Mouse (Mus musculus): ENCODE results near the gene Esrp2. TPM values are rescaled to one million over a fixed set of nuclear protein-coding genes. Genes with fewer than 3 reads are reported as not detected.

Gene Esrp2
- polyA plus RNA-seq, 1 experiment = 0.67 TPM

GRCm38 (mm10) chr8:106173566-106173965 lies 36.8 kb upstream of the Esrp2 start:
- no peak for TF ChIP-seq CTCF (IDR thresholded peaks at IDR 0.05; ENCODE audit: extremely low read depth, insufficient read depth, insufficient read length, insufficient replicate concordance)
- no peak for TF ChIP-seq POLR2A (IDR thresholded peaks at IDR 0.05; ENCODE audit: low read depth, low read length)
- Histone ChIP-seq H3K4me1 (ENCODE audit: control insufficient read depth, insufficient read depth, insufficient read length) (no peaks in the 10 kb centered on the region), H3K27me3 (ENCODE audit: control insufficient read depth, insufficient read depth, low read length) (no peaks in the 10 kb centered on the region), H3K27ac (ENCODE audit: insufficient read depth, low read length) (no peak overlapping the region), H3K4me3 (ENCODE audit: extremely low read depth, insufficient read depth, insufficient read length) (no peak overlapping the region), H3K36me3 (ENCODE audit: control insufficient read depth, insufficient read depth, low read length) (no peaks in the 10 kb centered on the region)
- no peak for DNase-seq (ENCODE audit: low read depth in 1 of 2, low spot score in 2 of 2)
- WGBS = 78% methylated on average over 3 of the region's 3 CpGs

GRCm38 (mm10) chr8:106169934-106170480 lies 33.2 kb upstream of the Esrp2 start:
- H3K4me3 ChIP-seq (ENCODE audit: extremely low read depth, insufficient read depth, insufficient read length) = 0 out of 2 replicates have a peak overlapping the region, but pooled peaks have one; percentile 16
- TF ChIP-seq POLR2A (IDR thresholded peaks at IDR 0.05; ENCODE audit: low read depth, low read length) (no peak), CTCF (IDR thresholded peaks at IDR 0.05; ENCODE audit: extremely low read depth, insufficient read depth, insufficient read length, insufficient replicate concordance) (no peak)
- no peak for DNase-seq (ENCODE audit: low read depth in 1 of 2, low spot score in 2 of 2)

GRCm38 (mm10) chr8:106169017-106169933 lies 32.5 kb upstream of the Esrp2 start:
- Histone ChIP-seq H3K4me1 (ENCODE audit: control insufficient read depth, insufficient read depth, insufficient read length) (no peaks in the 10 kb centered on the region), H3K4me3 (ENCODE audit: extremely low read depth, insufficient read depth, insufficient read length) (peak overlapping the region; percentile 98), H3K36me3 (ENCODE audit: control insufficient read depth, insufficient read depth, low read length) (no peaks in the 10 kb centered on the region), H3K27ac (ENCODE audit: insufficient read depth, low read length) (peak overlapping the region; percentile 58), H3K27me3 (ENCODE audit: control insufficient read depth, insufficient read depth, low read length) (no peaks in the 10 kb centered on the region)
- peak; percentile 12 to 18 for DNase-seq (ENCODE audit: low read depth in 1 of 2, low spot score in 2 of 2)
- TF ChIP-seq CTCF (IDR thresholded peaks at IDR 0.05; ENCODE audit: extremely low read depth, insufficient read depth, insufficient read length, insufficient replicate concordance) = no peak
- TF ChIP-seq POLR2A (IDR thresholded peaks at IDR 0.05; ENCODE audit: low read depth, low read length) = no peak
- WGBS = 1% methylated on average over 53 of the region's 54 CpGs

More at GRCm38 (mm10) chr8:106169934-106170480, 33.2 kb upstream of the Esrp2 start:
- 26% methylated on average over 6 of the region's 6 CpGs for WGBS
- no peaks in the 10 kb centered on the region for H3K4me1 ChIP-seq (ENCODE audit: control insufficient read depth, insufficient read depth, insufficient read length)
- no peak overlapping the region for H3K27ac ChIP-seq (ENCODE audit: insufficient read depth, low read length)
- no peaks in the 10 kb centered on the region for H3K27me3 ChIP-seq (ENCODE audit: control insufficient read depth, insufficient read depth, low read length)
- H3K36me3 ChIP-seq (ENCODE audit: control insufficient read depth, insufficient read depth, low read length) = no peaks in the 10 kb centered on the region

- Histone ChIP-seq H3K4me1 (ENCODE audit: control insufficient read depth, insufficient read depth, insufficient read length) (no peaks in the 10 kb centered on the region), H3K4me3 (ENCODE audit: extremely low read depth, insufficient read depth, insufficient read length) (peak within 1 kb of the TSS; percentile 98), H3K36me3 (ENCODE audit: control insufficient read depth, insufficient read depth, low read length) (peaks cover 4% of the 10 kb centered on the region), H3K27me3 (ENCODE audit: control insufficient read depth, insufficient read depth, low read length) (no peaks in the 10 kb centered on the region), H3K27ac (ENCODE audit: insufficient read depth, low read length) (peak within 1 kb of the TSS; percentile 82)
- TF ChIP-seq CTCF (IDR thresholded peaks at IDR 0.05; ENCODE audit: extremely low read depth, insufficient read depth, insufficient read length, insufficient replicate concordance) = no peak
- peak; percentile 46 for TF ChIP-seq POLR2A (IDR thresholded peaks at IDR 0.05; ENCODE audit: low read depth, low read length)
- DNase-seq (ENCODE audit: low read depth in 1 of 2, low spot score in 2 of 2) = peak; percentile 70 to 90
- 1% methylated on average over 55 of the region's 59 CpGs for WGBS
Measured at GRCm38 (mm10) chr8:106168356-106169016, 31.7 kb upstream of the Esrp2 start, which contains the start of gene Slc7a6. TSS of gene Slc7a6 (plus strand) at chr8:106168857.

GRCm38 (mm10) chr8:106165460-106165859 lies 28.7 kb upstream of the Esrp2 start:
- peak; percentile 43 to 70 for DNase-seq (ENCODE audit: low read depth in 1 of 2, low spot score in 2 of 2)
- Histone ChIP-seq H3K27me3 (ENCODE audit: control insufficient read depth, insufficient read depth, low read length) (no peaks in the 10 kb centered on the region), H3K36me3 (ENCODE audit: control insufficient read depth, insufficient read depth, low read length) (peaks cover 20% of the 10 kb centered on the region), H3K27ac (ENCODE audit: insufficient read depth, low read length) (no peak overlapping the region), H3K4me3 (ENCODE audit: extremely low read depth, insufficient read depth, insufficient read length) (no peak overlapping the region), H3K4me1 (ENCODE audit: control insufficient read depth, insufficient read depth, insufficient read length) (no peaks in the 10 kb centered on the region)
- 48% methylated on average over 4 of the region's 4 CpGs for WGBS
- peak; percentile 59; the same call in 1 of the 2 replicates for TF ChIP-seq CTCF (IDR thresholded peaks at IDR 0.05; ENCODE audit: extremely low read depth, insufficient read depth, insufficient read length, insufficient replicate concordance)
- TF ChIP-seq POLR2A (IDR thresholded peaks at IDR 0.05; ENCODE audit: low read depth, low read length) = no peak

DNA sequence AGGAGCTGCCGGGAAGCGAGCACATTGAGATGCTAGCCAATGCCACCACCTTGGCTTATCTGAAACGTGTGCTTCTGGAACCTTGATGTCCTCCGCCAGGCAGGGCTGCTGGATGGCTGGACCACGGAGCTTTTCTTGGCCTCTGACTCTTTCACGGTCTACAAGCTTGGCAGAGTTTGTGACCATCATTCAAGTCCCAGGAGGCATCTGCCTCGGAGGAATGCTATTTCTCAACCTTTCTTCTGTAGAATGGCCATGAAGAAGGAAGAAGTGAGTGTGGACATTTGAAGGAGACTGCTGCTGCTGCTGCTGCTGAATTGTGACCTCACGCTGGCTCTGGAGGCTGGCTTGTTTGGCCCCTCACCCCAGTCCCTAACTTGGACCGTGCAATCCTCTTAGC lies 26.5 kb upstream of the Esrp2 start:
- no peaks in the 10 kb centered on the region for H3K27me3 ChIP-seq (ENCODE audit: control insufficient read depth, insufficient read depth, low read length)
- 88% methylated on average over 9 of the region's 9 CpGs for WGBS
- no peak overlapping the region for H3K4me3 ChIP-seq (ENCODE audit: extremely low read depth, insufficient read depth, insufficient read length)
- peaks cover 21% of the 10 kb centered on the region for H3K36me3 ChIP-seq (ENCODE audit: control insufficient read depth, insufficient read depth, low read length)
- H3K27ac ChIP-seq (ENCODE audit: insufficient read depth, low read length) = no peak overlapping the region
- no peaks in the 10 kb centered on the region for H3K4me1 ChIP-seq (ENCODE audit: control insufficient read depth, insufficient read depth, insufficient read length)
- DNase-seq (ENCODE audit: low read depth in 1 of 2, low spot score in 2 of 2) = no peak
- TF ChIP-seq CTCF (IDR thresholded peaks at IDR 0.05; ENCODE audit: extremely low read depth, insufficient read depth, insufficient read length, insufficient replicate concordance) = no peak
- TF ChIP-seq POLR2A (IDR thresholded peaks at IDR 0.05; ENCODE audit: low read depth, low read length) = no peak
